Mouse (Mus musculus): ENCODE results near the gene Atp6v1c2.

The Atp6v1c2 gene

DNA sequence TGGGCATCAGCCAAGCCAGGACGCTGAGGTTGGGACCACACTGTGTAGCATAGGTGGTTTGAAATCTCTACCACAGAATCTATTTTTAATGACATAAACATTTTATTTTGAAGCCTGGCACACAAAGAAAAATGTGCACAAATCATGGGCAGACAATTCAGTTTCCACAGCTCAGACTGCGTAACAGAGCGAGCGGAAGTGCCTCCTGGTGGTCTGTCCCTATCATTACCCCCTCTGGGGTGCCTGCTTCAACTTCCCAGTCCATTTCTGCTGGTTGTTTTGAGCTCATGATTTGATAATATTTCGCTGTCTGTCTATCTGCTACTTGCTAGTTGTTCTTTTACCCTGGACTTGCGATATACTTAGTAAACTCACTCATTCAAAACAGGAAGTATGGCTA lies 73.6 kb downstream of the Atp6v1c2 start:
- no peak for DNase-seq

GRCm38 (mm10) chr12:17253069-17253468 lies 76.1 kb downstream of the Atp6v1c2 start:
- peak; percentile 71 for DNase-seq

DNA sequence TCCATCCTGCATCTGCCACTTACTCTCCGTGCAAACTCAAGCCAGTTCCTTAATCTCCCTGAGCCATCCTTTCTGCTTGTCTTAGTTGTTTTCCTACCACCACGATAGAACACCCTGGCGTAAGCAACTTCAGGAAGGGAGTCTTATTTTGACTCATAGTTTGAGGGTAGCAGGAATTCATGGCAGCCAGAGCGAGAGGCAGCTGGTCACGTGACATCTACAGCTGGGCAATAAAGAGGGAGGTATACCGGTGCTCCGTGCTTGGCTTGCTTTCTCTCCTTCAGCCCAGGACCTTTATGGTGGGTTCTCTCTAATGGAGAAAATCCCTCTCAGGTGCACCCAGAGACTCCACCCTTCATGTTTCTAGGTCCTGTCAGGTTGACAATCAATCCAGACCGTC lies 78.2 kb downstream of the Atp6v1c2 start:
- DNase-seq: no peak

- peak; percentile 50 for DNase-seq
Measured at GRCm38 (mm10) chr12:17242041-17242440, 87.1 kb downstream of the Atp6v1c2 start.

- no peak for DNase-seq
Measured at GRCm38 (mm10) chr12:17241614-17242013, 87.5 kb downstream of the Atp6v1c2 start.

DNA sequence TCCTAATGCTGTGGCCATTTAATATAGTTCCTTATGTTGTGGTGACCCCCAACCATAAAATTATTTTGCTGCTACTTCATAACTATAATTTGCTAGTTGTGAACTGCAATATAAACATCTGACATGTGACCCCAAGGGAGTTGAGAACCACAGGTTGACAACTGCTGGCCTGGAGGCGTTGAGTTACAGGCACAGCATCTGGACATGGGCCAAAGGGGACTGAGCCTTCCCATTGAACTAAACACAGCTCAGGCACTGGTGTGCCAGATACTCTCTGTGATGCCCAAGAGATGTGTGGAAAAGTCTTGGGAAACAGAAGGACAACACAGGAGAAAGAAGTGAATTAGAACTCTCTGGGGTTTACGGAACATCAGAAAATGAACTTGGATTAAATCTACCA lies 88.1 kb downstream of the Atp6v1c2 start:
- DNase-seq: no peak

- no peak for DNase-seq
Measured at GRCm38 (mm10) chr12:17239428-17239688, 89.8 kb downstream of the Atp6v1c2 start.

GRCm38 (mm10) chr12:17238588-17239427 lies 90.4 kb downstream of the Atp6v1c2 start:
- no peak for DNase-seq

DNA sequence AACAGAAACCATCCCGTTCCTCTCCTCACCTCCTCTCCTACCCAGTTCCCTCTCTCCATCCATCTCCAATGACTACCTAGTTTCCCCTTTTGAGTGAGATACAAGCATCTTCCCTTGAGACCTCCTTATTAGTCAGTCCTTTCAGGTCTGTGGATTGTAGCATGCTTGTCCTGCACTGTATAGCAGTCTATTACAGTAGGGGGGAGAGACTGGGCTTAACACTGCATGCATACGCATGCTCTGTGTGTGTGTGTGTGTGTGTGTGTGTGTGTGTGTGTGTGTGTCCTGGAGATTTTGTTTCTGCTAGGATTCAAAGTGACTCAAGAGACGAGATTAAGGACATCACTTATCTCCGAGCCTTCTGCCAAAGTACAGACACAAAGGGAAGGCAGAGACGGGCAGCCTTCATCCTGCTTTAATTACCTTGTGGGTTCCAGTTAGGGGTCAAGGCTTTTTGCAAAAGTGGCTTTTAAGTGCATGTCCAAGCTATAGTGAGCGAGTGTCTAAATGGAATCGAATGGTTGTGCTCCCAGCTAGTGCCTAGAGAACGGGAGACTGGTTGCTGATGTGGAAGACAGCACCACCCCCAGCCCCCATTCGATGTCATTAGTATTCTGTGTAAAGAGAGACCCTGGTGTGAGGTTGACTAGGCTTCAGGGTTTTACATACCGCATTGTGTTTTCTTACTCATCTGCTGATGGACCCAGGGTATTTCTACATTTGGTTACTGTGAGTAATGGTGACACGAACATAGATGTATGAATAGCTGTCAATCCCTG lies 93.4 kb downstream of the Atp6v1c2 start:
- DNase-seq: no peak
